Mouse (Mus musculus) MEL (cell line): ENCODE data around the gene Slc25a45. TPM values are rescaled to one million over a fixed set of nuclear protein-coding genes. Genes with fewer than 3 reads are reported as not detected.

Experiments used
- DNase-seq: peaks from one replicate; pipeline ENCODE4 v3.0.0; 2011; ENCODE audit warnings: low read depth, low spot score
- H3K27ac ChIP-seq: 2 replicates; pipeline ENCODE4 v1.5.1; 2012; ENCODE audit warnings: low read depth, mild to moderate bottlenecking, control low read depth, low read length, moderate library complexity; ENCODE audit not compliant: control insufficient read depth
- H3K27me3 ChIP-seq, 2 experiments: fragments of 150-350 bp in 1 of 2; sonication (generic) in 1 of 2; 2 replicates each; pipeline ENCODE4 v1.6.1; 2012; ENCODE audit warnings: low read length in 2 of 2, mild to moderate bottlenecking in 2 of 2, improper control_type of control experiment in 1 of 2, moderate library complexity in 1 of 2; ENCODE audit not compliant: insufficient read depth in 2 of 2, control insufficient read depth in 1 of 2
- H3K36me3 ChIP-seq, 2 experiments: 2 replicates each; pipeline ENCODE4 v1.6.1; 2012 to 2014; ENCODE audit warnings: low read length in 2 of 2, improper control_type of control experiment in 1 of 2, inconsistent platforms in 1 of 2, mild to moderate bottlenecking in 1 of 2; ENCODE audit not compliant: insufficient read depth in 2 of 2, control insufficient read depth in 1 of 2
- H3K4me1 ChIP-seq, 2 experiments: fragments of 150-350 bp in 1 of 2; sonication (generic) in 1 of 2; 2 replicates each; pipeline ENCODE4 v1.6.1; 2012; ENCODE audit warnings: low read length in 2 of 2, improper control_type of control experiment in 1 of 2, mild to moderate bottlenecking in 1 of 2; ENCODE audit not compliant: insufficient read depth in 2 of 2, control insufficient read depth in 1 of 2
- H3K4me3 ChIP-seq, 2 experiments: fragments of 150-350 bp in 1 of 2; sonication (generic) in 1 of 2; 2 replicates each; pipeline ENCODE4 v1.5.1; 2012; ENCODE audit warnings: low read depth in 2 of 2, low read length in 2 of 2, mild to moderate bottlenecking in 2 of 2, moderate library complexity in 2 of 2, control low read depth in 1 of 2, improper control_type of control experiment in 1 of 2; ENCODE audit not compliant: control insufficient read depth in 1 of 2, insufficient read depth in 1 of 2
- H3K79me2 ChIP-seq: 2 replicates; pipeline ENCODE4 v1.6.1; 2012; ENCODE audit warnings: mild to moderate bottlenecking, low read length, moderate library complexity; ENCODE audit not compliant: control insufficient read depth, poor library complexity, insufficient read depth
- H3K9ac ChIP-seq: 2 replicates; pipeline ENCODE4 v1.6.1; 2012; ENCODE audit warnings: low read depth, mild to moderate bottlenecking, control low read depth, low read length, moderate library complexity; ENCODE audit not compliant: control insufficient read depth, poor library complexity, severe bottlenecking
- H3K9me3 ChIP-seq: fragments of 150-350 bp; sonication (generic); replicated peaks from 2 replicates; pipeline ENCODE4 v1.6.1; 2012; ENCODE audit warnings: mild to moderate bottlenecking, low read length, improper control_type of control experiment, moderate library complexity; ENCODE audit not compliant: insufficient read depth
- CHD1 ChIP-seq: IDR thresholded peaks from 2 replicates; pipeline ENCODE4 v1.6.1; 2012; ENCODE audit warnings: low read depth, mild to moderate bottlenecking, inconsistent platforms, low read length, improper control_type of control experiment
- E2F4 ChIP-seq: IDR thresholded peaks from 2 replicates; pipeline ENCODE4 v1.6.1; 2011; ENCODE audit warnings: low read depth, low read length, improper control_type of control experiment, borderline replicate concordance
- EP300 ChIP-seq, 2 experiments: IDR thresholded peaks; 2 replicates each; pipeline ENCODE4 v1.6.1; 2011; ENCODE audit warnings: improper control_type of control experiment in 2 of 2, low read length in 2 of 2, low read depth in 1 of 2, mild to moderate bottlenecking in 1 of 2
- ETS1 ChIP-seq: IDR thresholded peaks from 2 replicates; pipeline ENCODE4 v1.6.1; 2012; ENCODE audit warnings: low read depth, mild to moderate bottlenecking, inconsistent platforms, low read length, improper control_type of control experiment, moderate library complexity
- GABPA ChIP-seq: IDR thresholded peaks from 2 replicates; pipeline ENCODE4 v1.6.1; 2012; ENCODE audit warnings: low read depth, mild to moderate bottlenecking, inconsistent platforms, low read length, improper control_type of control experiment, moderate library complexity
- GATA1 ChIP-seq: IDR thresholded peaks from 2 replicates; pipeline ENCODE4 v1.6.1; 2011; ENCODE audit warnings: low read depth, low read length, improper control_type of control experiment
- HCFC1 ChIP-seq: IDR thresholded peaks from 2 replicates; pipeline ENCODE4 v1.6.1; 2012; ENCODE audit warnings: low read depth, mild to moderate bottlenecking, inconsistent platforms, low read length, improper control_type of control experiment, moderate library complexity
- JUND ChIP-seq: IDR thresholded peaks from 2 replicates; pipeline ENCODE4 v1.6.1; 2011; ENCODE audit warnings: low read depth, mild to moderate bottlenecking, improper control_type of control experiment, low read length
- KAT2A ChIP-seq: conservative IDR thresholded peaks from 2 replicates; pipeline ENCODE4 v1.6.1; 2012; ENCODE audit warnings: low read depth, low read length, improper control_type of control experiment, inconsistent platforms
- MEF2A ChIP-seq: IDR thresholded peaks from 2 replicates; pipeline ENCODE4 v1.6.1; 2014; ENCODE audit warnings: low read depth, mild to moderate bottlenecking, inconsistent platforms, low read length, improper control_type of control experiment; ENCODE audit not compliant: poor library complexity, insufficient replicate concordance, severe bottlenecking; ENCODE audit errors: extremely low read depth
- MXI1 ChIP-seq: IDR thresholded peaks from 2 replicates; pipeline ENCODE4 v1.6.1; 2011; ENCODE audit warnings: mild to moderate bottlenecking, low read depth, low read length, improper control_type of control experiment
- MYB ChIP-seq: IDR thresholded peaks from 2 replicates; pipeline ENCODE4 v1.6.1; 2011; ENCODE audit warnings: mild to moderate bottlenecking, low read depth, low read length, improper control_type of control experiment
- NELFE ChIP-seq: IDR thresholded peaks from 2 replicates; pipeline ENCODE4 v1.6.1; 2011; ENCODE audit warnings: low read depth, low read length, improper control_type of control experiment
- NRF1 ChIP-seq: IDR thresholded peaks from 2 replicates; pipeline ENCODE4 v1.6.1; 2014; ENCODE audit warnings: low read depth, mild to moderate bottlenecking, inconsistent platforms, low read length, improper control_type of control experiment, moderate library complexity; ENCODE audit not compliant: poor library complexity, insufficient read depth, severe bottlenecking
- POLR2A ChIP-seq, 2 experiments: IDR thresholded peaks; 2 replicates each; pipeline ENCODE4 v1.6.1; 2011 to 2012; ENCODE audit warnings: low read length in 2 of 2, mild to moderate bottlenecking in 2 of 2, control low read depth in 1 of 2, improper control_type of control experiment in 1 of 2, low read depth in 1 of 2, moderate library complexity in 1 of 2; ENCODE audit not compliant: control insufficient read depth in 1 of 2, insufficient read depth in 1 of 2, poor library complexity in 1 of 2
- POLR2AphosphoS2 ChIP-seq: IDR thresholded peaks from 2 replicates; pipeline ENCODE4 v1.6.1; 2011; ENCODE audit warnings: low read length, improper control_type of control experiment
- RAD21 ChIP-seq: IDR thresholded peaks from 2 replicates; pipeline ENCODE4 v1.6.1; 2011; ENCODE audit warnings: mild to moderate bottlenecking, low read depth, low read length, improper control_type of control experiment
- SMC3 ChIP-seq: IDR thresholded peaks from 2 replicates; pipeline ENCODE4 v1.6.1; 2011; ENCODE audit warnings: low read depth, low read length, improper control_type of control experiment
- TAL1 ChIP-seq: IDR thresholded peaks from 2 replicates; pipeline ENCODE4 v1.6.1; 2012; ENCODE audit warnings: mild to moderate bottlenecking, inconsistent platforms, low read length, moderate library complexity, mixed read lengths
- TBP ChIP-seq: IDR thresholded peaks from 2 replicates; pipeline ENCODE4 v1.8.0; 2011; ENCODE audit warnings: low read depth, low read length, improper control_type of control experiment
- TCF12 ChIP-seq: IDR thresholded peaks from 2 replicates; pipeline ENCODE4 v1.6.1; 2014; ENCODE audit warnings: low read depth, mild to moderate bottlenecking, inconsistent platforms, low read length, improper control_type of control experiment, moderate library complexity
- ZC3H11A ChIP-seq: IDR thresholded peaks from 2 replicates; pipeline ENCODE4 v1.6.1; 2012; ENCODE audit warnings: low read depth, mild to moderate bottlenecking, inconsistent platforms, low read length, improper control_type of control experiment
- ZNF384 ChIP-seq: IDR thresholded peaks from 2 replicates; pipeline ENCODE4 v1.6.1; 2012; ENCODE audit warnings: low read depth, mild to moderate bottlenecking, inconsistent platforms, low read length, improper control_type of control experiment
- polyA plus RNA-seq, 2 experiments: library from polyadenylated mRNA; stranded (reverse) in 1 of 2; unstranded in 1 of 2; fragments of >175 nt in 1 of 2; fragments of >200 nt in 1 of 2; gene quantifications; 2 replicates each; pipeline versions ENCODE4 v1.2.1 to v1.2.4; 2012; ENCODE audit warnings: low replicate concordance in 2 of 2, low read depth in 1 of 2; ENCODE audit not compliant: insufficient read length in 2 of 2, insufficient read depth in 1 of 2, missing spikeins in 1 of 2
- total RNA-seq: library from RNA; depleted of rRNA; stranded (reverse); fragments of 300-350 nt; gene quantifications from 2 replicates; pipeline ENCODE4 v1.2.3, GENCODE M21; 2012

Gene Slc25a45
- total and polyA plus RNA-seq, 3 experiments = 23.5 to 30.7 TPM; not detected in 1

DNA sequence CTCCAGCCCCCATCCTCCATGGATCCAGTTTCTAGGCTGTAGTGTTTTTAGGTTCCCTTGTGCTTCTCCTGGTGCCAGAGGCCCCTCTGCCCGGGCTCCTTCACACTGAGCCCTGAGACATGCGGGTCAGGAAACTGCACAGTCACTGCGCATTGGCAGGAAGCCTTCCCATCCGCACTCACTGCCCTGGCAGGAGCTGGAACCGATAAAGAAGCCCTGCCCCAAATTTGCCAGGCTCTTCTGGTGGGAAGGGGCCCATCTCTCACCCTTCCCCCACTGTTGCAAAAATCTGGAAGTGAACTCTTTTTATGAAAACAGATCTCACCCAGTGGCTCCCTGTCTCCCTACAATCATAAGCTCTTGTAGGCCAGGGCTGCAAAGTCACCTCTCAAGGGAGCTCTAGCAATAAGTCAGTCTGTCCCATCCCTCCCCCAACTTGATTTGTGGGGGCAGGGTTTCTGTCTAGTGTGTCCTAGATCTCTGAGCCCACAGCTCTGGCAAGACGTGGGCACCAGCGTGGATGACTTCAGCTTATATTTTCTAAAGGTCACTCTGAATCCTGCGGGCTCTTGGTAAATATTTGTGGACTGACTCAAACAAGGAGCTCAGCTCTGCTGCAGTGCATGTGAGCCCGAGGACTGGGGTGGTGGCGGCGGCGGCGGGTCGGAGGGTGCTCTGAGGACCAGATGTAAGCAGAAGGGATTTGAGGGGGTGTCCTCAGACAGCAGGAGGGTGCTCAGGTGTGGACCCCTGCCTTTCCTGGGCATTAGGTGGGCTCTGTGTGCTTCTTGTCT lies 29.4 kb upstream of the Slc25a45 start (continued):
- TF ChIP-seq MEF2A = no peak
- peak; percentile 90 for TF ChIP-seq GABPA
- no peak for TF ChIP-seq JUND
- TF ChIP-seq TBP = peak; percentile 73

GRCm38 (mm10) chr19:5848826-5849672 lies 28.6 kb upstream of the Slc25a45 start:
- Histone ChIP-seq H3K4me1 (peaks cover 12 to 41% of the 10 kb centered on the region in 2 experiments), H3K4me3 (peak overlapping the region; percentile 44), H3K9ac (peak overlapping the region; percentile 86), H3K9me3 (no peaks in the 10 kb centered on the region), H3K27ac (peak overlapping the region; percentile 96), H3K27me3 (no peaks in the 10 kb centered on the region), H3K36me3 (peaks cover 0 to 27% of the 10 kb centered on the region in 2 experiments; a peak in 2 of 4 replicates), H3K79me2 (peaks cover 15% of the 10 kb centered on the region)
- peak; percentile 81 for DNase-seq
- TF ChIP-seq NELFE (no peak; the same call in 1 of the 2 replicates), GABPA (0 out of 2 replicates have a peak, but pooled peaks have one; percentile 7), GATA1 (peak; percentile 70), HCFC1 (no peak), SMC3 (peak; percentile 2; the same call in 1 of the 2 replicates), ETS1 (peak; percentile 32; the same call in 1 of the 2 replicates), POLR2A (IDR thresholded peaks at IDR 0.05; ENCODE audit: control insufficient read depth in 1 of 2, insufficient read depth in 1 of 2, low read depth in 1 of 2, low read length in 2 of 2, poor library complexity in 1 of 2) (0 out of 4 replicates have a peak, but pooled peaks of 1 of the 2 experiments have one; percentile 26), NRF1 (no peak), TAL1 (no peak)

DNA sequence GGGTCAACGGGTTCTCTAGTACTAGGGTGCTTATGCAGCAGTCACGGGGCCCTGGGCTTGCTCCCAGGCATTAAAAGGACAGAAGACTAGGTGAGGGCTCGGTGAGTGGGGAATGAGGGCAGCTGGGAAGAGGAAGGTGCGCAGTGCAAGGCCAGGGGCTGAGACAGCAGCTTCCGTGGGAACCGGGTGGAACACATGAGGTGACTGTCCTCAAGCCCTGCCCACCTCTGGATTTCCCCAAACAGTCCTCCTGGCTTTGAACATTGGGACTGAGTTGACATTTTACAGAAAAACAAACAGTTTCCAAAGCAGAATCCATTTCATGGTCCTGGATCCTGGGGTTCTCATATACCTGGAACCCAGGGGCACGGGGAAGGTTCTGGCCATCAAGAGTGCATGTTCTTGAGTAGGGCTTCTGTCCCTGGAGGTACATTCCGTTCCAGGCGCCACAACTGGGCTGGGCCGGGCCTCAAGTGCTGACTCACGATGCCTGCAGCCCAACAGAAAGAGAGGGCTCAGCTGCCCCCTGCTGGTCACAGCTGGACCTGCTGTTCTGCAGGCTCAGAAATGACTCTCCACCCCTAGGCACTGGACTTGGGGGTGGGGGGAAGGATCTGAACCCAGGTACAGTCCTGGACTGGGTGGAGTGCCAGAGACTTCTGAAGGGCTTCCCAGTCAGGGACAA lies 27.6 kb upstream of the Slc25a45 start:
- Histone ChIP-seq H3K27me3 (no peaks in the 10 kb centered on the region), H3K79me2 (peaks cover 5% of the 10 kb centered on the region; the same call in 1 of the 2 replicates), H3K9me3 (no peaks in the 10 kb centered on the region), H3K4me3 (peak overlapping the region; percentile 30 to 42; a peak in 3 of 4 replicates), H3K9ac (peak overlapping the region; percentile 86), H3K27ac (peak overlapping the region; percentile 96), H3K36me3 (peaks cover 0 to 27% of the 10 kb centered on the region in 2 experiments; a peak in 2 of 4 replicates), H3K4me1 (peaks cover 12 to 41% of the 10 kb centered on the region in 2 experiments)
- DNase-seq = peak; percentile 92
- TF ChIP-seq POLR2A (IDR thresholded peaks at IDR 0.05; ENCODE audit: control insufficient read depth in 1 of 2, insufficient read depth in 1 of 2, low read depth in 1 of 2, low read length in 2 of 2, poor library complexity in 1 of 2) (peak in 1 of 2 experiments; percentile 40; a peak in 1 of 4 replicates), POLR2AphosphoS2 (peak; percentile 60; the same call in 1 of the 2 replicates), ZNF384 (no peak), NELFE (0 out of 2 replicates have a peak, but pooled peaks have one; percentile 26), TCF12 (peak; percentile 35; the same call in 1 of the 2 replicates), MYB (no peak), EP300 (IDR thresholded peaks at IDR 0.05; ENCODE audit: low read depth in 1 of 2, low read length in 2 of 2) (peak in 1 of 2 experiments; percentile 66; a peak in 2 of 4 replicates), KAT2A (no peak), E2F4 (no peak), ETS1 (0 out of 2 replicates have a peak, but pooled peaks have one; percentile 46), ZC3H11A (peak; percentile 97), MXI1 (peak; percentile 72; the same call in 1 of the 2 replicates), RAD21 (peak; percentile 90), CHD1 (no peak)
